Mouse (Mus musculus) forebrain, embryonic 11.5 days (tissue): ENCODE data around the gene 1810062G17Rik. TPM values are rescaled to one million over a fixed set of nuclear protein-coding genes. Genes with fewer than 3 reads are reported as not detected.
A peak's percentile ranks its signal among the peaks of the same experiment; 100 is the strongest.

Source experiments
- ATAC-seq: fragments of 200-750 bp; cut with Nextera tagmentation; replicated peaks from 2 replicates; pipeline ENCODE4 v1.8.0; 2017; ENCODE audit warnings: moderate TSS enrichment; ENCODE audit not compliant: low FRiP score
- DNase-seq: peaks from one replicate; pipeline ENCODE4 v3.0.0-alpha.2; 2017; ENCODE audit warnings: low spot score
- H3K27ac ChIP-seq: fragments of 300-500 bp; sonication (generic); 2 replicates; pipeline ENCODE4 v1.5.1; 2014; ENCODE audit warnings: low read depth, low read length
- H3K27me3 ChIP-seq: fragments of 300-500 bp; sonication (generic); 2 replicates; pipeline ENCODE4 v1.6.1; 2014; ENCODE audit warnings: mild to moderate bottlenecking, low read length, mixed read lengths; ENCODE audit not compliant: control insufficient read depth, insufficient read depth
- H3K36me3 ChIP-seq: fragments of 300-500 bp; sonication (generic); 2 replicates; pipeline ENCODE4 v1.6.1; 2014; ENCODE audit warnings: mild to moderate bottlenecking, low read length, moderate library complexity, mixed read lengths; ENCODE audit not compliant: control insufficient read depth, insufficient read depth
- H3K4me1 ChIP-seq: fragments of 300-500 bp; sonication (generic); replicated peaks from 2 replicates; pipeline ENCODE4 v1.6.1; 2014; ENCODE audit warnings: low read length, mixed read lengths; ENCODE audit not compliant: control insufficient read depth, insufficient read depth
- H3K4me2 ChIP-seq: fragments of 300-500 bp; sonication (generic); 2 replicates; pipeline ENCODE4 v1.6.1; 2014; ENCODE audit warnings: low read depth, mild to moderate bottlenecking, low read length, moderate library complexity, mixed read lengths; ENCODE audit not compliant: severe bottlenecking
- H3K4me3 ChIP-seq: fragments of 300-500 bp; sonication (generic); 2 replicates; pipeline ENCODE4 v1.5.1; 2014; ENCODE audit warnings: low read depth, low read length
- H3K9ac ChIP-seq: fragments of 300-500 bp; sonication (generic); 2 replicates; pipeline ENCODE4 v1.6.1; 2014; ENCODE audit warnings: low read length
- H3K9me3 ChIP-seq: fragments of 300-500 bp; sonication (generic); 2 replicates; pipeline ENCODE4 v1.6.1; 2016; ENCODE audit warnings: low read length, mixed read lengths; ENCODE audit not compliant: control insufficient read depth
- WGBS: fragments of 180-500 bp; shearing (Covaris S2); extraction: QIAGEN DNeasy Blood & Tissue Kit; methylation state at CpG from one replicate; pipeline ENCODE4 v1.1.7; 2014; 5-methylcytosine and 5-hydroxymethylcytosine counted together
- polyA plus RNA-seq: library from polyadenylated mRNA; unstranded; fragments of >200 nt; fragmentation: Nextera tagmentation; extraction: Ambion mirVana; gene quantifications from 2 replicates; pipeline ENCODE4 v1.2.1, GENCODE M21; 2014

The 1810062G17Rik gene
- polyA plus RNA-seq, 1 experiment from 2014 or later, result 0.43 TPM

DNA sequence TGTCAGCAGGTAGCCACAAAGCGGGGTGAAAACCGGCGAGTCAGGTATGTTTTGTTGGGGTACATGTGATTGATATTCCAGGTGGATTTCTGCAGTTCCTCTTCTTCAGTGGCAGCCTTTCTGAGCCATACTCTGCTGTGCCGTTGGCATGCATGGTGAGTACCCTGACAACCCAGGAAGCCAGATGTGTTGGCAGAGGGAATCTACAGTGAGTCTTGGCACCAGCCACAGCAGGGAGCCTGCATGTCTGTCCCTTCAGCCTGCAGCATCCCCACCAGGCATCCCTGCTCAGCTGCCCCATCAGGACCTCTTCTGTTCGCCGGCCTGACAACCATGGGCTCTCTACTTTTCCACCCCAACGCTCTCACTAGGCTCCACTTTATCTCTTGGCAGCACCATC, 25.8 kb downstream of the 1810062G17Rik start:
- Histone ChIP-seq H3K4me2 (no peak overlapping the region), H3K9me3 (no peaks in the 10 kb centered on the region), H3K9ac (no peak overlapping the region), H3K27me3 (no peaks in the 10 kb centered on the region), H3K4me1 (no peaks in the 10 kb centered on the region), H3K4me3 (no peak overlapping the region), H3K27ac (no peak overlapping the region), H3K36me3 (no peaks in the 10 kb centered on the region)
- DNase-seq, result no peak
- 78% methylated on average over 7 of the region's 7 CpGs for WGBS
- ATAC-seq, result no peak

- H3K4me3 ChIP-seq, result no peak overlapping the region
- ATAC-seq (no peak), DNase-seq (no peak)
- H3K9me3 ChIP-seq, result no peaks in the 10 kb centered on the region
- no peaks in the 10 kb centered on the region for H3K4me1 ChIP-seq
- H3K36me3 ChIP-seq, result no peaks in the 10 kb centered on the region
- no peaks in the 10 kb centered on the region for H3K27me3 ChIP-seq
- H3K9ac ChIP-seq, result no peak overlapping the region
- H3K4me2 ChIP-seq, result no peak overlapping the region
- WGBS, result 78% methylated on average over 8 of the region's 8 CpGs
- no peak overlapping the region for H3K27ac ChIP-seq
These were observed 29.6 kb downstream of the 1810062G17Rik start for GRCm38 (mm10) chr3:36505306-36505705.

GRCm38 (mm10) chr3:36505809-36506735, 30.3 kb downstream of the 1810062G17Rik start:
- H3K4me3 ChIP-seq, result no peak overlapping the region
- H3K4me2 ChIP-seq, result no peak overlapping the region
- DNase-seq (no peak), ATAC-seq (peak; percentile 42; the same call in 1 of the 2 replicates)
- no peaks in the 10 kb centered on the region for H3K36me3 ChIP-seq
- H3K27ac ChIP-seq, result peak overlapping the region; percentile 47; the same call in 1 of the 2 replicates
- no peak overlapping the region for H3K9ac ChIP-seq
- H3K4me1 ChIP-seq, result no peaks in the 10 kb centered on the region
- WGBS, result 53% methylated on average over 10 of the region's 10 CpGs
- H3K27me3 ChIP-seq, result no peaks in the 10 kb centered on the region
- no peaks in the 10 kb centered on the region for H3K9me3 ChIP-seq

- Histone ChIP-seq H3K36me3 (no peaks in the 10 kb centered on the region), H3K4me1 (no peaks in the 10 kb centered on the region), H3K9ac (no peak overlapping the region), H3K27ac (no peak overlapping the region), H3K27me3 (no peaks in the 10 kb centered on the region), H3K4me2 (no peak overlapping the region), H3K4me3 (no peak overlapping the region), H3K9me3 (no peaks in the 10 kb centered on the region)
- no peak for ATAC-seq
- WGBS, result 94% methylated on average over 6 of the region's 6 CpGs
- DNase-seq, result no peak
These were observed 35.8 kb downstream of the 1810062G17Rik start for GRCm38 (mm10) chr3:36511491-36511890.

DNA sequence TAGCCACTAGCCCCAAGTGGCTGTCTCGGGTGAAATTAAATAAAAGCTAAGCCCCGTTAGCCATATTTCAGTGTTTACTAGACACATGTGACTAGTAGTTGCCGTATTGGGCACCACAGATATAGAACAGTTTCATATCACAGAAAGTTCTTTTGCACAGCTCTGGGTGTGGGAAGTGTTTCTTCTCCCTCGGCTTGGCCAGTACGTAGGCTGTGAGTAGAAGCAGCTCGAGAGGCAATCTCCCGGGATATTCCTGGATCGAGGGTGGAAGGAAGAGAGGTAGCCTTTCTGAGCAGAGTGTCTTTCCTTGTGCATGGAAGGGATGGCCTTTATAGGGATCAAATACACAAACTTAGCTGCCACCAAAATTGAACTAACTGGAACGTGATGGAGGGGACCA, 40.5 kb downstream of the 1810062G17Rik start:
- H3K36me3 ChIP-seq, result no peaks in the 10 kb centered on the region
- H3K4me2 ChIP-seq, result no peak overlapping the region
- no peak overlapping the region for H3K4me3 ChIP-seq
- H3K4me1 ChIP-seq, result 0 out of 2 replicates have a peak, but pooled peaks cover 3% of the 10 kb centered on the region
- H3K9ac ChIP-seq, result no peak overlapping the region
- ATAC-seq (no peak), DNase-seq (peak; percentile 31)
- peaks cover 10% of the 10 kb centered on the region for H3K27me3 ChIP-seq
- no peaks in the 10 kb centered on the region for H3K9me3 ChIP-seq
- H3K27ac ChIP-seq, result no peak overlapping the region
- WGBS, result 92% methylated on average over 9 of the region's 9 CpGs

GRCm38 (mm10) chr3:36521073-36522060, 45.6 kb downstream of the 1810062G17Rik start, which contains the start of gene Gm11549:
Gm11549 (minus strand) TSS chr3:36521813.
- H3K27ac ChIP-seq, result no peak within 1 kb of the TSS
- H3K4me3 ChIP-seq, result peak within 1 kb of the TSS; percentile 55
- peaks cover 15% of the 10 kb centered on the region for H3K27me3 ChIP-seq
- H3K4me1 ChIP-seq, result 0 out of 2 replicates have a peak, but pooled peaks cover 5% of the 10 kb centered on the region
- H3K4me2 ChIP-seq, result peak within 1 kb of the TSS; percentile 98
- H3K36me3 ChIP-seq, result no peaks in the 10 kb centered on the region
- H3K9ac ChIP-seq, result peak within 1 kb of the TSS; percentile 61
- no peaks in the 10 kb centered on the region for H3K9me3 ChIP-seq
- DNase-seq, result peak; percentile 66
- ATAC-seq, result peak; percentile 74
- WGBS, result under 1% methylated on average over 51 of the region's 51 CpGs

GRCm38 (mm10) chr3:36522137-36522536, 46.4 kb downstream of the 1810062G17Rik start:
- Histone ChIP-seq H3K4me2 (0 out of 2 replicates have a peak overlapping the region, but pooled peaks have one; percentile 22), H3K4me3 (no peak overlapping the region), H3K27ac (no peak overlapping the region), H3K9ac (no peak overlapping the region), H3K4me1 (0 out of 2 replicates have a peak, but pooled peaks cover 5% of the 10 kb centered on the region), H3K36me3 (no peaks in the 10 kb centered on the region), H3K27me3 (peaks cover 15% of the 10 kb centered on the region), H3K9me3 (no peaks in the 10 kb centered on the region)
- no peak for ATAC-seq
- no peak for DNase-seq
- 0% methylated on average over 4 of the region's 4 CpGs for WGBS

DNA sequence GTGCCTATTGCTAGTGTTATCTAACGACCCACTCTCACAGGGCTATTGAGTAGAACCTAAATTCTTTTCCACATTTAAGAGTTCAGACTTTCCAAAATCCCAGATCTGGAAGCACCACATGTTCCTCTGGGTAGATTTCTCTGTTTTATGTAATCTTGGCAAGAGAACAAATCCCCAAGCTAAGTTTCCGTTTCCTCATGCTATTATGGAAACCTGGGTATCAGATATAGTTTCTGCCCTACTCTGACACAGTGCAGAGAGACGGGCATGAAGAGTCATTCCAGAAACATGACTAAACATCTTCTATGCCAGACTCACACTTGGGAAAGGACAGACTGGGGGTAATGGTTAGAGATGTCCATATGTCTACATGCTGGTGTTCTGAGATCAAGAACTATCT, 48.7 kb downstream of the 1810062G17Rik start:
- ATAC-seq (no peak), DNase-seq (no peak)
- Histone ChIP-seq H3K4me1 (0 out of 2 replicates have a peak, but pooled peaks cover 5% of the 10 kb centered on the region), H3K27ac (no peak overlapping the region), H3K4me3 (no peak overlapping the region), H3K36me3 (no peaks in the 10 kb centered on the region), H3K9ac (no peak overlapping the region), H3K27me3 (peaks cover 15% of the 10 kb centered on the region), H3K9me3 (no peaks in the 10 kb centered on the region), H3K4me2 (no peak overlapping the region)
- 84% methylated on average over 3 of the region's 3 CpGs for WGBS
